Mouse (Mus musculus) cerebellum, postnatal 10 days (tissue): ENCODE data around the gene Lrfn4.

Source experiments
- DNase-seq, 2 experiments: peaks; one replicate each; pipeline ENCODE4 v3.0.0; 2021; ENCODE audit warnings: mixed read lengths in 2 of 2

Lrfn4 gene

GRCm38 (mm10) chr19:4615151-4616093 lies at the start of gene Lrfn4:
TSS of gene Lrfn4 (minus strand) at chr19:4615667.
- DNase-seq, result peak; percentile 90 to 95

- peak; percentile 53 to 66 for DNase-seq
Observed at GRCm38 (mm10) chr19:4658156-4658555, 42.7 kb upstream of the Lrfn4 start.

- DNase-seq, result no peak
Observed at GRCm38 (mm10) chr19:4646917-4647492, 31.5 kb upstream of the Lrfn4 start.

- peak; percentile 76 to 80 for DNase-seq
Observed at GRCm38 (mm10) chr19:4644271-4644670, 28.8 kb upstream of the Lrfn4 start.

GRCm38 (mm10) chr19:4635986-4636385 lies 20.5 kb upstream of the Lrfn4 start:
- peak in 1 of 2 experiments; percentile 16 for DNase-seq

- peak; percentile 90 to 91 for DNase-seq
Observed at GRCm38 (mm10) chr19:4628819-4629218, 13.4 kb upstream of the Lrfn4 start.

- DNase-seq, result no peak
Observed at GRCm38 (mm10) chr19:4625829-4626535, 10.5 kb upstream of the Lrfn4 start.

DNA sequence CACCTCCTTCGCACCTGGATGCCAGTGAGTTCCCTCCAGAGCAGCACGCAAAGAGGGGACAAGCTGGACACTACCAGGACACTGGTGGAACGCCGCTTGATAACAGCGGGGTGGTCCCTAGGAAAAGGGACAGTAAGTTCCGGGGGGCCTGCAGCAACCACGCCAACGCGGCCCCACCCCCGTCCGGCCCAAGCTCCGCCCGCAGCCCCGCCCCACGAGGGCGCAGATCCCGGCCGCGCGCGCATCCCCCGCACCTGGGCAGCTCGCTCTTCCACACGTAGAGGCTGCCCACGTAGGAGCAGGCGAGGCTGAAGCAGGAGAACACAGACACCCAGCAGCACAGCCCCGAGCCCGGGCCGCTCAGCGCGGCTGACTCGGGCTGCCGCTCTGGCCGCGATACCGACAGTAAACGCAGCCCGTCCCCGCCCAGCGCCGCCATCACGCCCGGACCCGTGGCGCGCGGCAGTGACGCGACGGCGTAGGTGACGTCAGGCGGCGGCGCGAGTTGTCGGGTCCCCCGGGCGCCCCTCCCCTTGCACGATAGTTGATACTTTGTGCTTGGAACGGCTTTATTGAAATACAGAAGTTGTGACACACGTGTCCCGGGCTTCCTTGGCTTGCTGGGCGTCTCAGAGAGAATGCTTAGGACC lies 9.8 kb upstream of the Lrfn4 start, which contains the start of gene Rce1:
Gene Rce1 (minus strand): TSS at position 463 of the 650 bp plus-strand sequence.
- DNase-seq, result peak; percentile 97

DNA sequence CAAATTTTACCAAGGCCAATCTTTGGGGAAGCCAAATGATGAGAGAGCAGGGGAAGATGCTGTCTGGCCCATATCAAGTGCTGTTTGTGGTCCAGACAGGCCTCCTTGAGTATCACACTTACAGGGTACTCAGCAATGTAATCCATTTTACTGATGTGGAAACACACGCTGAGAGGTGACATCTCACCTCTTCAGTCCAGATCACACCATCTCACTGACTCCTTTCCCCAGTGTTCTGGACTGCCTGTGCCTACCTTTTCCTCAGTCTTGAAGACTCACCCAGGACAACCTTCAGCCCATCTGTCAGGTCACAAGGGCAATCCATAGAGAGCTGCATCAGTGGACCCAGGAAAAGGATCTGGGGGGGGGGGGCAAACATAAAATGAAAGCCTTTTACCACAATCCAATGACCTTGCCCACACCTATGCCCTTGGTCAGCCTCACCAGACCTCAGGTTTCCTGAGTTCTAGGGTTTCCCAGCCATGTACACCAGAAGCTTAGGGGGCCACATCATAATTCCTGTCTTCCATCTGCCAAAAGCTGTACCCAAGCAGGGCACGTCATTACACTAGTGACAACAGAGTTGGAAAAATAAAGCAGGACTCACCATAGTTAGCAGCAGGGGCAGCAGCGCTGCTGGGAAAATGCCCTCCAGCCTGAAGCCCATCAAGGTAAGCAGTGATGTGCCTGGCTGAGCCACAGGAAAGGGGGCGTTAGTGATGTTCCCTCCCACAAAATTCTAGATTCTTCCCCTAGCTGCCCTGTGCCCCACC lies 9.1 kb upstream of the Lrfn4 start:
- DNase-seq, result no peak

- no peak for DNase-seq
Observed at GRCm38 (mm10) chr19:4624006-4624405, 8.5 kb upstream of the Lrfn4 start.

- DNase-seq, result no peak
Observed at GRCm38 (mm10) chr19:4623419-4623818, 8.0 kb upstream of the Lrfn4 start.

- no peak for DNase-seq
Observed at GRCm38 (mm10) chr19:4622780-4623179, 7.3 kb upstream of the Lrfn4 start.

GRCm38 (mm10) chr19:4620721-4621120 lies 5.3 kb upstream of the Lrfn4 start:
- no peak for DNase-seq

- no peak for DNase-seq
Observed at GRCm38 (mm10) chr19:4619461-4619860, 4.0 kb upstream of the Lrfn4 start.

- DNase-seq, result peak; percentile 64 to 65
Observed at GRCm38 (mm10) chr19:4618183-4618582, 2.7 kb upstream of the Lrfn4 start.

DNA sequence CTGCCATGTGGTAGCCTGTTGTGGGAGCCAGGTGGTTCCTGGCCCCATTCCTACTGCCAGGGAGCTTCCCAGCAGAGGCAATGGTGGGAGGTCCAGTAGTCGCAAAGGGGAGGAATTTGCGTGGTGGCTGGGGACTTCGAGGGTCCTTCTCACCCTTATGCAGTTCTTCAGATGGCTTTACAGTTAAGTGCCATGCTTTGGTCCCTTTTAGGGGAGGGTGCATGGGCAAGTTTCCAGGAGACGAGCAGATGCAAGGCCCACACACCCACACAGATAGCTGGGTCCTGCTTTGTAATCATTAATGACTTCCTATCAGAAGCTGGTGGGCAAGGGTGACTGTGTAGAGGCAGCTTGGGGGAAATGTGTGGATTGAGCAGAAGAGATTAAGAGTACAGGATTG lies 1.1 kb upstream of the Lrfn4 start:
- DNase-seq, result peak in 1 of 2 experiments; percentile 51

- peak; percentile 65 to 68 for DNase-seq
Observed at GRCm38 (mm10) chr19:4614305-4615150, 939 bp downstream of the Lrfn4 start.

- DNase-seq, result no peak
Observed at GRCm38 (mm10) chr19:4613464-4614304, 1.8 kb downstream of the Lrfn4 start.

DNA sequence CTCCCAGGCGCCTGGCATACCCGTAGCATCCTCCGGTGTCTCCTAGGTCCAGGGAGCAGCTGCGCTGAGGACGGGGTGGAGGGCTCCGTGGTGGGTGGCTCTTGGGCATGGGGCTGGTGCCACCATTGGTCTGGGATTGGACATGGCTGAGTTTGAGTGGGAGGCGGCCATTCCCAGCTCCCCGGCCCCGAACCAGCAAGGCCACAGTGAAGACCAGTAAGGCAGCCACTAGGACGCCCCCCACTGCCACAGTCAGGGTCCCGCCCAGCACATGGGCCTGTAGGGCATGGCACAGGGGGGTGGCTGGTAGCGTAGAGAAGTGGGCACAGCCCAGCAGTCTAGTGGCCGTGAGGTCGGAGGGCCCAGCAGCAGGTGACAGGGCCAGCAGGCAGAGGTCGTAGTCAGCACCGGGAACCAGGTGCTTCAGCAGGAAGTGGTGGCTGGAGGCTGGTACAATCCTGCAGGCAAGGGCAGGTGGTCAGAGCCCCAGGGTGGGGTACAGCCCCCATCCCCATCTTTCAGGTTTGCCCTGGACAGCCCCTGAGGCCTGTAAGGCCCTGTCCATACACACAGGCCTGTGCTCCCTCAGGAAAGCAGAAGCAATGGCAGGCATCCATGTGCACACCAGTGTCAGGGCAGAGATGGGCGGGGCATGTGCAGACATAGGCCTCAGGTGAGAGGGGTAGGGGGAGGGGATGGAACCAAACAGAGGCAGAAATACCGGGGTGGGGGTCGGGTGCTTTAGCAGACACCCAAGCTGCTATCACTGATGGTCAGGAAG lies 3.1 kb downstream of the Lrfn4 start:
- no peak for DNase-seq
